Mouse (Mus musculus) cerebellum, adult 2 months (tissue): ENCODE data around the gene Wdr18. TPM values are rescaled to one million over a fixed set of nuclear protein-coding genes. Genes with fewer than 3 reads are reported as not detected.

ENCODE experiments used
- DNase-seq, 2 experiments: peaks; one replicate each; pipeline ENCODE4 v3.0.0; 2021
- H3K27ac ChIP-seq: fragments of 200-500 bp; 2 replicates; pipeline ENCODE4 v1.5.1; 2012; ENCODE audit warnings: low read length, control low read depth, inconsistent platforms; ENCODE audit not compliant: insufficient read depth
- H3K27me3 ChIP-seq: fragments of 200-500 bp; 2 replicates; pipeline ENCODE4 v1.6.1; 2012; ENCODE audit warnings: inconsistent platforms, mild to moderate bottlenecking, low read length, moderate library complexity; ENCODE audit not compliant: control insufficient read depth, insufficient read depth
- H3K4me1 ChIP-seq: fragments of 200-500 bp; 2 replicates; pipeline ENCODE4 v1.6.1; 2011; ENCODE audit warnings: low read length; ENCODE audit not compliant: control insufficient read depth, insufficient read depth
- H3K4me3 ChIP-seq: fragments of 200-500 bp; replicated peaks from 2 replicates; pipeline ENCODE3; 2011; ENCODE audit warnings: mild to moderate bottlenecking, low read depth, low read length, control low read depth; ENCODE audit not compliant: insufficient read depth
- CTCF ChIP-seq: fragments of 200-500 bp; IDR thresholded peaks from 2 replicates; pipeline ENCODE4 v1.5.1; 2011; ENCODE audit warnings: low read depth, mild to moderate bottlenecking, control low read depth, low read length, moderate library complexity, borderline replicate concordance; ENCODE audit not compliant: insufficient read depth
- POLR2A ChIP-seq: fragments of 200-500 bp; IDR thresholded peaks from 2 replicates; pipeline ENCODE4 v1.6.1; 2011; ENCODE audit warnings: low read length, control low read depth, borderline replicate concordance; ENCODE audit not compliant: insufficient read depth
- WGBS: fragments of 180-500 bp; shearing (Covaris S2); methylation state at CpG from one replicate; pipeline ENCODE4 v1.1.7; 2018; 5-methylcytosine and 5-hydroxymethylcytosine counted together
- polyA plus RNA-seq: library from polyadenylated mRNA; depleted of rRNA; stranded (reverse); fragments of >200 nt; gene quantifications from 2 replicates; pipeline ENCODE4 v1.2.3, GENCODE M21; 2012

Wdr18 gene
- polyA plus RNA-seq, 1 experiment = 57.4 TPM

DNA sequence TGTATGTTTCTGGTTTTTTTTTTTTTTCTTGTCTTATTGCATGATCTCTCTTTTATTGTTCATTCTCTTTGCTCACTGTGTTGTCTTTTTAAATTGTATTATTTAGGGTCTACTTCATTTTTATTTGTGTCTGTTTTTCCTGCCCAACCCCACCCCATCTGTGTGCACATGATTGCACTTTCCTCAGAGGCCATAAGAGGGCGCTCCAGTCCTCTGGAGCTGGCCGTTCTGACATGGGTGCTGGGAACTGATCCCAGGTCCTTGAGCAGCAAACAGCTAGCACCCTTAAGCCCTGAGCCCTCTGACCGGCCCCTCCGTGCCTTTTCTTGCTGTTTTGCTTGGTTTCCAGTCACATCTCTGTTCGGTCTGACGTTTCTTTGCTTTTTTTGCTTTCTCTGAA is 31.6 kb downstream of the Wdr18 start:
- Histone ChIP-seq H3K4me3 (no peak overlapping the region), H3K4me1 (peaks cover 3% of the 10 kb centered on the region; the same call in 1 of the 2 replicates), H3K27me3 (no peaks in the 10 kb centered on the region), H3K27ac (no peak overlapping the region)
- WGBS = 83% methylated on average over 6 of the region's 6 CpGs
- TF ChIP-seq CTCF (no peak), POLR2A (no peak)
- DNase-seq = no peak

DNA sequence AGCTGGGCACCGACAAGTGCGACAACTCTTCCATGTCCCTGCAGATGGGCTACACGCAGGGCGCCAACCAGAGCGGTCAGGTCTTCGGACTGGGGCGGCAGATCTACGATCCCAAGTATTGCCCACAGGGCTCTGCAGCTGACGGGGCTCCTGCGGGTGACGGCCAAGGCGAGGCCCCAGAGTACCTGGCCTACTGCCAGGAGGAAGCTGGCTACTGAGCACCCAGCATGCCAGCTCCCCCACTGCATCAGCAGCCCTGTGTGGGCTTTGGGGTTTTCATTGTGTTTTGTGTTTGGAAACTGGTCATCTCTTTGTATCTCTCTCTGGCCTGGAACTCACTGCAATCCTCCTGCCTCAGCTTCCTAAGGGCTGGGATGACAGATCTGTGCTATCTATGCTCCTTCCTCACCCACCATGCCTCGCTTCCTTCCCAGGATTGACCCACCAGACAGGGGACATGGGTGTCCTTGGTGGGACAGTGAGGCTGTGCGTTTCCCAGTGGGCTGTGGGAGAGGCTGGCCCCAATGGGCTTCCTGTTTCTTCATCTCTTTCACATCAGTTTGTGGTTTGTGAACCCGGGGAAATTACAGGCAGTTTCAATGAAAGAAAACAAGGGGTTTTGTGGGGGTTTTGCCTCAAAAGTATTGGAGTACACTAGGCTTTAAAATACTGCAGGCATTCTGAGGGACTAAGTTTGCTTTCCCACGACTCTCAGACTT is 34.6 kb downstream of the Wdr18 start:
- no peak overlapping the region for H3K27ac ChIP-seq
- H3K4me3 ChIP-seq = no peak overlapping the region
- H3K4me1 ChIP-seq = no peaks in the 10 kb centered on the region
- no peaks in the 10 kb centered on the region for H3K27me3 ChIP-seq
- 42% methylated on average over 16 of the region's 16 CpGs for WGBS
- no peak for DNase-seq
- TF ChIP-seq POLR2A (no peak), CTCF (no peak)

DNA sequence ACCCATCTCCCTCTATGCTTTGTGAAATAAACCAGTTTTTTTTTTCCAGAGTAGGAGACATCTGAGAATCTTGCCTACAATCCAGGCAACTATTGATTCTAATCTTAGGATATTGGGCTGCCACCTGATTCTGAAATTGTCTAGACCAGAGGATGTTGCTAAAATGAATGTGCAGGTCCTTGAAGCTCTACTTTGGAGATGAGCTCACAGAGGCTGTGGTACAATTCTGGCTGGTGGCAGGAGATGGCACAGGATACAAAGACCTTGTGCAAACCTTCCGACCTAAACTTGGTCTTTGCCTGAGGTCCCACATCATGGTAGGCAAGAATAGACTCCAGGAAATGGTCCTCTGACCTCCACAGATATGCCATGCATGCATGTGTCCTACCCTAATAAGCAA is 35.7 kb downstream of the Wdr18 start:
- no peak for DNase-seq
- no peak for TF ChIP-seq POLR2A
- TF ChIP-seq CTCF = no peak
- H3K4me3 ChIP-seq = no peak overlapping the region
- no peak overlapping the region for H3K27ac ChIP-seq
- no peaks in the 10 kb centered on the region for H3K27me3 ChIP-seq
- 76% methylated on average over 1 of the region's 1 CpGs for WGBS
- H3K4me1 ChIP-seq = no peaks in the 10 kb centered on the region

DNA sequence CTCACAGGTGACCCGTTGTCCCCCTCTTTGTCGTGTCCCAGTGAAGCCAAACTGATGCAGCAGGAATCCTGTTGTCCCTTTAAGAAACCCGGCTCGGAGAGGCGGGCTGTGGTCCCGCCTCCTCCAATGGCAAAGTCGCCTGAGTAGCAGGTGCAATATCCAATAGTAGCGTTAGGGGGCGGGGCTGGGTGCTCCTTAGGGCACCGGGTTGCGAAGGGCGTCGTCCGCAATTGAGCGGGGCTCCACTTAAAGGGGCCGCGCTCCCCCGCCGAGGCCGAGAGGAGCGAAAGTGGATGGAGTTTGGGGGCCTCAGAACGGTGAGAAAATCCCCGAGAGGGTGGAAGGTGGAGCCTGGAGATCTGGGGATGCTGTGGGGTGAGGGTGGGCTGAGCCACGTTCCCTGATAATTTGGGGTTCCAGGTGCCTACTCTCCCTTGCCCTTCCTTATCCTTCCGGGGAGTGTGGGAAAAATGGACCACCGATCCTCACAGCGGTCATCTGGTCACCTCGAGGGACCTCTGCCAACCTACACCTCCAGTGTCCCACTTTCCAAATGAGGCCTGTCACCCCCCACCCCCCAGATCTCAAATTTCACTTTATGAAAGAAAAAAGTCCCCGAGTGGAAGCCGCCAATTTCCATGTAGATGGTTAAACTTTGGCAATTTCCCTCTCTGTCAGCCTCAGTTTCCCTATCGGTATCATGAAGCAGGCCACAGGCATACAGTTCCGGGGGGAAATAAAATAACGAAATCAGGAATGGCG is 36.5 kb downstream of the Wdr18 start, which contains the start of gene Abca7:
TSS of gene Abca7 (plus strand) at position 223 of the 762 bp plus-strand sequence.
- peak; percentile 95 to 98 for DNase-seq
- peak; percentile 29; the same call in 1 of the 2 replicates for TF ChIP-seq POLR2A
- TF ChIP-seq CTCF = no peak
- WGBS = under 1% methylated on average over 34 of the region's 34 CpGs

DNA sequence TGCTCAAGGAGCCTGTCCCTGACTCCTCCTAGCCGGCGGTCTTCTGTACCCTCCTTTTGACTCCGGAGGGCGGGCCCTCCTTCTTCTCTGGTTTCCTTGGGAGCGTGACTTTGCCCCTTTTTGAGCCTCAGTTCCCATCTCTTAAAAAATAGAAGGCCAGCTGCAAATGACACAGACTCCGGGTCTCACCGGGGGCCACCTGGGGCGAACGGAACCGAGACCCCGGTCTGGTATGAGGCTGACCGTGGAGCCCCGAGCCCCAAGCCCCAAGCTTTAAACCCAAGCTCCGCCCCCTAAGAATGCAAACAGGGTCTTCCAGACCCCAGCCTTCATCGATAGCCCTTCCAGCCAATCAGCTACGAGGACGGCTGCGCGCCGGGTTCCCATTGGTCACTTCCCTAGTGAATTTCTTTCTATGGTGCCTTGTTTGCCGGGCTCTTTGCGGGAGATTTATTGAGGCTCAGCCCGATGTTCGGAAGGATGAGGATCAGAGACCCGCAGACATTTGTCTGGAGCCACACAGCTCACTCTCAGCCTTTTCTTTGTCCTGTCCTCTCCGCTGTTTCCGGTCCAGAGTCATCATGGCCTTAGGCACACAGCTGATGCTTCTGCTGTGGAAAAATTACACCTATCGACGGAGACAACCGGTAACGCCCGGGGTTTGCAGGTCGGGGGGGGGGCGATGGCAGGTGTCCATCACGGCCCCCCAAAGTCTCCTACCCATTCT is 37.2 kb downstream of the Wdr18 start:
- TF ChIP-seq POLR2A (no peak), CTCF (no peak)
- Histone ChIP-seq H3K4me1 (no peaks in the 10 kb centered on the region), H3K4me3 (peak overlapping the region; percentile 74), H3K27ac (peak overlapping the region; percentile 34; the same call in 1 of the 2 replicates), H3K27me3 (no peaks in the 10 kb centered on the region)
- WGBS = under 1% methylated on average over 35 of the region's 35 CpGs
- DNase-seq = peak; percentile 84 to 86

More for the DNA sequence above, 36.5 kb downstream of the Wdr18 start, which contains the start of gene Abca7:
- Histone ChIP-seq H3K27me3 (no peaks in the 10 kb centered on the region), H3K4me3 (peak within 1 kb of the TSS; percentile 74), H3K4me1 (no peaks in the 10 kb centered on the region), H3K27ac (peak within 1 kb of the TSS; percentile 34; the same call in 1 of the 2 replicates)

DNA sequence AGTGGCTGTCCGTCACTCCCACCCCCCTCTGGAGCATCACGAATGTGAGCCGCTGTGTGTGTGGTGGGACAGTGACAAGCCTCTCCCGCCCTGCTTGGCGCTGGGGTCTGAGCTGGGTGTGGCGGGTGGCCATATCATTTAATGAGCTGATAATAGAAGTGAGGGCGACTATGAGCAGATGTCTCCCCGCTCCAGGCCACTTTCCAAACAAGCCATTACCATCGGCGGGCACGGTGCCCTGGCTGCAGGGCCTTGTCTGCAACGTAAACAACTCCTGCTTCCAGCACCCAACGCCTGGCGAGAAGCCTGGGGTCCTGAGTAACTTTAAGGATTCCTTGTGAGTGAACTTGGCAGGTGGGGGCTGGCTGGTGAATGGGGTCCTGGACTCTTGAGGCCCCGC is 37.9 kb downstream of the Wdr18 start:
- WGBS = 3% methylated on average over 15 of the region's 15 CpGs

DNA sequence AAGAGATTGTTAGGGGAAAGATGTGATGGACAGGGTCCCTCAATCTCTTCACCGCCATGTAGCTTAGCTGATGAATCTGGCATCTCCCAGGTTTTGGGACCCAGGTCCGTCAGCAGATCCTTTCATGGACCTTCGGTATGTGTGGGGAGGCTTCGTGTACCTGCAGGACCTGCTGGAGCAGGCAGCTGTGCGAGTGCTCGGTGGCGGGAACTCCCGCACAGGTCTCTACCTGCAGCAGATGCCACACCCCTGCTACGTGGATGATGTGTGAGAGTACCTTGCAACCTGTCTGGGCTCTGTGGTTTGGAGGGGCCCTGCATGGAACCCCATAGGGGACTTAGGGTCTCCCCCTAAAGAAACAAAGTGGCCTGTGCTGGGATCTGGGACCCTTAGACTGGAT is 42.0 kb downstream of the Wdr18 start:
- H3K4me1 ChIP-seq = no peaks in the 10 kb centered on the region
- H3K4me3 ChIP-seq = no peak overlapping the region
- WGBS = 87% methylated on average over 9 of the region's 9 CpGs
- no peak for DNase-seq
- no peak overlapping the region for H3K27ac ChIP-seq
- no peak for TF ChIP-seq CTCF
- TF ChIP-seq POLR2A = no peak
- no peaks in the 10 kb centered on the region for H3K27me3 ChIP-seq

More for the DNA sequence above, 37.9 kb downstream of the Wdr18 start:
- DNase-seq = peak; percentile 77
- Histone ChIP-seq H3K4me1 (no peaks in the 10 kb centered on the region), H3K27ac (no peak overlapping the region), H3K4me3 (peak overlapping the region; percentile 74), H3K27me3 (no peaks in the 10 kb centered on the region)
- TF ChIP-seq CTCF = no peak
- no peak for TF ChIP-seq POLR2A
